Mouse (Mus musculus) C2C12 (cell line): ENCODE measurements at regions not wholly inside any gene's neighbourhood (a gene's known extent, or its start where the extent isn't known, plus 50 kb on each side); places are given as distances from the start of the nearest gene placed in this dataset.

ENCODE experiments used
- H3K27me3 ChIP-seq: one replicate; pipeline ENCODE4 v1.6.1; 2011; ENCODE audit not compliant: control insufficient read depth, insufficient read depth, insufficient read length
- H3K36me3 ChIP-seq: one replicate; pipeline ENCODE4 v1.6.1; 2011; ENCODE audit not compliant: control insufficient read depth, insufficient read depth
- H3K4me3 ChIP-seq: one replicate; pipeline ENCODE4 v1.5.1; 2011; ENCODE audit warnings: mild to moderate bottlenecking, control low read depth; ENCODE audit not compliant: poor library complexity, insufficient read depth, severe bottlenecking
- H3K79me2 ChIP-seq: one replicate; pipeline ENCODE4 v1.6.1; 2011; ENCODE audit not compliant: control insufficient read depth, insufficient read depth
- H3K79me3 ChIP-seq: one replicate; pipeline ENCODE4 v1.6.1; 2011; ENCODE audit warnings: low read depth, control low read depth
- H3ac ChIP-seq: one replicate; pipeline ENCODE3; 2011; ENCODE audit warnings: low read depth; ENCODE audit not compliant: control insufficient read depth, insufficient read length
- CEBPB ChIP-seq: IDR thresholded peaks from one replicate; pipeline ENCODE4 v1.6.1; 2011; ENCODE audit warnings: low read depth, mild to moderate bottlenecking, control low read depth, moderate library complexity
- CTCF ChIP-seq: IDR thresholded peaks from one replicate; pipeline ENCODE4 v1.5.1; 2011; ENCODE audit not compliant: control insufficient read depth, insufficient read depth, insufficient read length
- FOSL1 ChIP-seq: IDR thresholded peaks from one replicate; pipeline ENCODE4 v1.8.0; 2011; ENCODE audit warnings: mild to moderate bottlenecking, low read length; ENCODE audit not compliant: poor library complexity, insufficient read depth, severe bottlenecking
- MAX ChIP-seq: IDR thresholded peaks from one replicate; pipeline ENCODE4 v1.6.1; 2011; ENCODE audit warnings: mild to moderate bottlenecking, control low read depth
- MYOD1 ChIP-seq: IDR thresholded peaks from one replicate; pipeline ENCODE4 v1.6.1; 2011; ENCODE audit warnings: low read depth; ENCODE audit not compliant: control insufficient read depth, insufficient read length
- MYOG ChIP-seq: IDR thresholded peaks from one replicate; pipeline ENCODE4 v1.6.1; 2011; ENCODE audit not compliant: control insufficient read depth, insufficient read length; ENCODE audit errors: extremely low read depth
- USF1 ChIP-seq: IDR thresholded peaks from one replicate; pipeline ENCODE4 v1.6.1; 2011; ENCODE audit warnings: low read depth, mild to moderate bottlenecking, control low read depth, moderate library complexity

DNA sequence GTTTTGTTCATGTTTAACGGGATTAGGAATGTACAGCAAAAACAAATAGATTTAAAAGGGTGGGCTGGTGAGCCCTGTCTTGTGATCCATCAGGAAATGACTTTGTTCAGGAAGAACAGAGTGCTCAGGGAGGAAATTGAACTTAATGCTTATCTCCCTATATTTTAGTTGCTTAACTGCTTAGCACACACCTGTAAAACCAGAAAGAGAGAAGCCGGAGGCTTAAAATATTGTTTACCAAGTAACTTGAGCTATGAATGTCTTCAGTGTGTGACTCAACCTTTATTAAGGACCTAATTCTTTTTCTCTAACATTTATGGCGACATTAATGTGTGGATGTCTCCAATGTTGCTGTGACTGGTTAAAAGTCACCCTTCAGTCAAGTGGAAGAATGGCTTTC is 79.4 kb upstream of the Cxcr4 start:
- H3K79me2 ChIP-seq: no peaks in the 10 kb centered on the region
- no peaks in the 10 kb centered on the region for H3K79me3 ChIP-seq
- no peak overlapping the region for H3K4me3 ChIP-seq
- H3K27me3 ChIP-seq: no peaks in the 10 kb centered on the region
- H3K36me3 ChIP-seq: no peaks in the 10 kb centered on the region
- H3ac ChIP-seq: no peak overlapping the region
- no peak for TF ChIP-seq CTCF
- TF ChIP-seq MYOG: no peak
- no peak for TF ChIP-seq MYOD1
- TF ChIP-seq CEBPB: no peak
- no peak for TF ChIP-seq MAX
- no peak for TF ChIP-seq USF1
- TF ChIP-seq FOSL1: no peak

DNA sequence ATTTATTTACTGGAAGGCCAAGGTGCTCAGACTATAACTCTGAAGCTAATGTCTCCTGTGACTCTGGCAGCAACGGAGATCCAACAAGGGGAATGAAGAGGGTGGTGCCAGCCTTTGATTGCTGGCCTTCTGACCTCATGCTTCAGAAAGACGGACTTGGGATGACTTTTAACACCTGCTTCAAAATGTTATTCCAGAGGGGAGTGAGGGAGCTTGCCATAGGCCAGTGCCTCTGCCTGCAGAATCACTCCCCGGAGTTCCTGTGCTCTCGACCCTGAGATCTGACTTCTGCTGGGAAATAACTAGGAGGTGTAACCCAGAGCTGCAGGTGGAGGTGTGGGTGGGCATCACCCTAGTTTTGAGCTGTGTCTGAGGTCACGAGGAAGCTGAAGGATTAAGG is 78.9 kb upstream of the Cxcr4 start:
- Histone ChIP-seq H3ac (no peak overlapping the region), H3K79me3 (no peaks in the 10 kb centered on the region), H3K79me2 (no peaks in the 10 kb centered on the region), H3K36me3 (no peaks in the 10 kb centered on the region), H3K27me3 (no peaks in the 10 kb centered on the region), H3K4me3 (no peak overlapping the region)
- TF ChIP-seq CTCF: no peak
- TF ChIP-seq MYOD1: no peak
- no peak for TF ChIP-seq MYOG
- TF ChIP-seq FOSL1: no peak
- TF ChIP-seq CEBPB: no peak
- no peak for TF ChIP-seq USF1
- TF ChIP-seq MAX: no peak

DNA sequence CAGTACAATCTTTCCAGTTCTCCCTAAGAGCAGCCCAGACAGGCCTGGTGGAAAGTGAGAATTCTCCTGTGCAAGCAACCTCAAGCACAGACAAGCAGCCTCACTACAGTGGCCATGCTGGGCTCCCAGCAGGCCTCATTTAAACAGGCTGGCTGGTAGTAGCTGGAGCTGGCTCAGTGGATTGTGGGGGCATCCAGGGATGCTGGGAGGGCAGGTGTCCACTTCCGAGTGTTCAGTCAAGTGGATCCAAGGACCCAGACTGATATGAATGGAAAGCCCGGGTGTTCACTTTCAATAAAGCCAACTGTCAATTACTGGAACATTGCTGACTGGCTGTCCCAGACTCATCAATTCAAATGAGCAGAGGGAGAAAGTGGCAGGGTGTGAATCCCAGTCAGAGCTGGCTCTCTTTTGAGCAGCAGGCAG is 77.2 kb upstream of the Cxcr4 start:
- Histone ChIP-seq H3ac (no peak overlapping the region), H3K4me3 (no peak overlapping the region), H3K79me3 (no peaks in the 10 kb centered on the region), H3K27me3 (no peaks in the 10 kb centered on the region), H3K79me2 (no peaks in the 10 kb centered on the region), H3K36me3 (no peaks in the 10 kb centered on the region)
- TF ChIP-seq CTCF: no peak
- TF ChIP-seq CEBPB: no peak
- no peak for TF ChIP-seq MYOD1
- TF ChIP-seq MAX: no peak
- no peak for TF ChIP-seq MYOG
- no peak for TF ChIP-seq USF1
- TF ChIP-seq FOSL1: no peak

DNA sequence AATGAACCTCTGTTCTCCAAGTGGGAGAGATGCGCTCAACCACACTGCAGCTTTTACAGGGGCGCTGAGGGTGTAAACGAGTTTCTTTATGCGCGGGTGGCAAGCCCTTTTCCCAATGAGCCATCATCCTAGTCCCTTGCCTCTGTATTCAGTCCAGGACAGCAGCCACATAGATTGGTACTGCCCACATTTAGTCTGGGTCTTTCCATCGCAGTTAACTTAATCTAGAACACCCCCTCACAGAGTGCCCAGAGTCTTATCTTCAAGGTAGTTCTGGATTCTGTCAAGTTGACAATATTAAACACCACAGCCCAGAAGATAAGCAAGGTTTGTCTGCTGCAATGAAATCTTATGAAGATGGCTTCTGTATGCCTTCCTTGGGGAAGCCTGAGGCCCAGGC is 76.6 kb upstream of the Cxcr4 start:
- no peak for TF ChIP-seq MYOG
- no peaks in the 10 kb centered on the region for H3K79me2 ChIP-seq
- no peaks in the 10 kb centered on the region for H3K27me3 ChIP-seq
- no peak overlapping the region for H3ac ChIP-seq
- H3K36me3 ChIP-seq: no peaks in the 10 kb centered on the region
- H3K4me3 ChIP-seq: no peak overlapping the region
- H3K79me3 ChIP-seq: no peaks in the 10 kb centered on the region

DNA sequence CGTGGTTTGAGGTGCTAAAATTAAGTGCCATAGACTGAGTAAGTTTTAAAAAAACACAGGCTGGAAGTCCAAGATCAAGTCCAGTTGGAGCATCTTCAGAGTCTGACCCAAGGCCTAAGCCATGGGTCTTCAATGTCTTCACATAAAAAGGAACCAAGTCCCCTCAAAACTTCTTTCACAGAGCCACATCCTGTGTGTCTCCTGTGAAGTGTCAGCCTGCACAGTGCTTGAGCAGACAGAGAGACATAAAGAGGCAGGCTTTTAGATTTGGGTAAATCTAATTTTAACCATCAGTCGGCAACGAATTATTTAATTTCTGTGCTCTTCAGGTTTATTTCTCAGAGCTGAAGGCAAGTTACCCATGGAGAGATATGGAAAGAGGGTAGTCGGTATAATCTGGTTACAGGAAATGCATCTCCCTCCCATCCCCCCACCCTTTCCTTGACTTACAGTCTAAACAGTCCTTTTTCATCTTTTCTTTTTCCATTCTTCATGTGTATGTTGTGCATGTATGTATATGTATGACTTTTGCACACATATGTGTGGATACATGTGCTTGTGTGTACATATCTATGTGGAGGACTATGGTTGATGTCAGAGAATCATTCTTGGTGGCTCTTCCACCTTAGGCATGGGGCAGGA is 75.1 kb upstream of the Cxcr4 start:
- Histone ChIP-seq H3K79me3 (no peaks in the 10 kb centered on the region), H3ac (no peak overlapping the region), H3K4me3 (no peak overlapping the region), H3K27me3 (no peaks in the 10 kb centered on the region), H3K36me3 (no peaks in the 10 kb centered on the region), H3K79me2 (no peaks in the 10 kb centered on the region)
- TF ChIP-seq MAX: no peak
- no peak for TF ChIP-seq MYOD1
- no peak for TF ChIP-seq FOSL1
- TF ChIP-seq USF1: no peak

DNA sequence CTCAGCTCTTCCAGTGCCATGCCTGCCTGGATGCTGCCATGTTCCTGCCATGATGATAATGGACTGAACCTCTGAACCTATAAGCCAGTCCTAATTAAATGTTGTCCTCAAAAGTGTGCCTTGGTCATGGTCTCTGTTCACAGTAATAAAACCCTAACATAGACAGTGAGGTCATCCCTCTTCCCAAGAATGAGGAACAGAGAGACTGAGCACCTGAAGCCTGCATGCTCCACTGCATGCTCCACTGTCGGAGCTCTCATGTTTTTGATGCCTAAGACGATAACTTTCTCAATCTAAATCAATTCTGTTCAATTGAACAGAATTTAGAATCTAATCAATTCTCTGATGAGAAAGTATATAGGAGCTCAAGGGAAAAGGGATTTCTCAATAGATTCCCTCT is 71.1 kb upstream of the Cxcr4 start:
- TF ChIP-seq CEBPB (no peak), MYOG (no peak), FOSL1 (no peak), MYOD1 (no peak), MAX (no peak), CTCF (no peak), USF1 (no peak)
- H3ac ChIP-seq: no peak overlapping the region

More for the DNA sequence above, 71.1 kb upstream of the Cxcr4 start:
- no peaks in the 10 kb centered on the region for H3K36me3 ChIP-seq
- no peak overlapping the region for H3K4me3 ChIP-seq
- no peaks in the 10 kb centered on the region for H3K27me3 ChIP-seq
- H3K79me2 ChIP-seq: no peaks in the 10 kb centered on the region
- no peaks in the 10 kb centered on the region for H3K79me3 ChIP-seq
